Mouse (Mus musculus): Measurements from ENCODE around the gene Lrrc28. TPM values are rescaled to one million over a fixed set of nuclear protein-coding genes. Genes with fewer than 3 reads are reported as not detected.

Lrrc28 gene
- total RNA-seq, 2 experiments from 2014 or later: 36.9 to 38.1 TPM

GRCm38 (mm10) chr7:67479168-67479567 lies 165.9 kb downstream of the Lrrc28 start:
- H3K27ac ChIP-seq: no peak overlapping the region
- H3K4me3 ChIP-seq: no peak overlapping the region
- DNase-seq (ENCODE audit: extremely low spot score in 1 of 2, low spot score in 2 of 2): no peak
- intact Hi-C loops (cut with DNase I): no loop called here
- TF ChIP-seq CTCF (IDR thresholded peaks at IDR 0.05): no peak

- Histone ChIP-seq H3K4me3 (no peak overlapping the region), H3K27ac (no peak overlapping the region)
- intact Hi-C loops (cut with DNase I): no loop called here
- no peak for TF ChIP-seq CTCF (IDR thresholded peaks at IDR 0.05)
- DNase-seq (ENCODE audit: extremely low spot score in 1 of 2, low spot score in 2 of 2): peak in 1 of 2 experiments; percentile 47
Observed at GRCm38 (mm10) chr7:67477996-67478395, 167.1 kb downstream of the Lrrc28 start.

- Histone ChIP-seq H3K27ac (no peak overlapping the region), H3K4me3 (no peak overlapping the region)
- intact Hi-C loops (cut with DNase I): no loop called here
- no peak for DNase-seq (ENCODE audit: extremely low spot score in 1 of 2, low spot score in 2 of 2)
- no peak for TF ChIP-seq CTCF (IDR thresholded peaks at IDR 0.05)
Observed at GRCm38 (mm10) chr7:67471295-67471694, 173.8 kb downstream of the Lrrc28 start.

DNA sequence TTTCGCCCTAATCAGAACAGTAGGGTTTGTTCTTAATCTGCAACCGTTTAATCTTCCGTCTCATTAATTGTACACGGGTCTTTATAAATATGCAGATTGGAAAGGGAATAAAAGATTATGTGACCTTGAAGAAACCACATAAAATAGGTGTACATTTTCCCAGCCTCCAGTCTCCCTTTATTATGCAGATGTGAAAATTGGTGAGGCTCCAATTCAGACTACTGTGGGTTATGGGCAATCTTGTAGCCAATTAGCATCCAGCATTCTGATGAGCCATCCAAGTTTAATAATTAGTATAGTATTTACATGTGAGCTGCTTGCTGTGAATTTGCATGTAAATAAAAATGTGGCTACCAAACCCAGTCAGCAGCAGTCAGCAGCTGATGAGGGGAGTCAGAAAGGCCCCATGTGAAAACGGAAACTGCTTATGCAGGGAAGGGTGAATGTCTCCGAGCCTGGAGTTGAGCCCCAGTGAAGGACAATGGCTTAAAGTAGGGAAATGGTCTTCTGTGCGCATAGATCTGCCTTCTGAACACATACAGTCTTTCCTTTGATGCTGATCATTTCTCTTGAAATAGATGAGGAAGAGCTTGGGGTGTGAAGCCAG lies 176.2 kb downstream of the Lrrc28 start:
- intact Hi-C loops (cut with DNase I): no loop called here

DNA sequence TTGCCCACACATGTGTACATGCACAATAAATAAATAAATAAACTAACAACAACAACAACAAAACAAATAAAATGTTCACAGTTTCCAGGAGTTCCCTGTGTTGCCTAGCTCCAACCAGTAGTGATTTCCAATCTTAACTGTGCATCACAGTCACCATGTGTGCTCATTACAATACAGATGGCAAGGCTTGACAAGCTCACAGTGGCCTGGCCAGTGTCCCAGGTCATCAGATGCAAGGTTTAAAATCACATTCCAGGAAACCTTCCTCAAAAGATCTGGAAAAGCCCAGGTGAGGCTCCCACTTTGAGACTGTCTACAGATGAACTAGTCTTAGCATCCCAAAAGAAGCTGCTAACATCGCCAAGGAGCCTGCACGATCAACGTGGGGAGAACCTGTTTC lies 176.9 kb downstream of the Lrrc28 start:
- TF ChIP-seq CTCF (IDR thresholded peaks at IDR 0.05): no peak
- Histone ChIP-seq H3K27ac (no peak overlapping the region), H3K4me3 (no peak overlapping the region)
- intact Hi-C loops (cut with DNase I): no loop called here
- no peak for DNase-seq (ENCODE audit: extremely low spot score in 1 of 2, low spot score in 2 of 2)

More for the DNA sequence above, 176.2 kb downstream of the Lrrc28 start:
- Histone ChIP-seq H3K4me3 (no peak overlapping the region), H3K27ac (no peak overlapping the region)
- no peak for DNase-seq (ENCODE audit: extremely low spot score in 1 of 2, low spot score in 2 of 2)
- no peak for TF ChIP-seq CTCF (IDR thresholded peaks at IDR 0.05)

GRCm38 (mm10) chr7:67466322-67466721 lies 178.7 kb downstream of the Lrrc28 start:
- no peak for DNase-seq (ENCODE audit: extremely low spot score in 1 of 2, low spot score in 2 of 2)
- no peak overlapping the region for H3K27ac ChIP-seq
- intact Hi-C loops (cut with DNase I): no loop called here
- H3K4me3 ChIP-seq: no peak overlapping the region
- TF ChIP-seq CTCF (IDR thresholded peaks at IDR 0.05): no peak

DNA sequence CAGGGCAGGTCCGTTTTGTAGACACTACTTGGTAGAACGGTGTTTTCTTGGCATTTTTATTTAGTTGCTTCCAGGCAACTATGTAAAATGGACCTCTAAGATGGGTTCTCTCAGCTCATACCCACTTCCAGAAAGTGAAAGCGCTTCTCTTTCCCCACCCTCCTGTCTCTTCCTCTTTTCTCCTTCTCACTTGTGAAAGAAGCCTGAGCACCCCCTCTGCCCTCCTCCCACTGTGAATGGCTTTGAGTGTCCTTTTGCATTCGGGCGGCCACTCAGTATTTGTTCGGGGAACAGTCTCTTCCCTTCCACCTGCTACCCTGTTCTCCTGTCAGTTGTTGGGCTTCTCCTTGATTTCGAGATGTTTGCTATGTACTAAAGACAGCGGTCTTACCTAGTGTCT lies 180.4 kb downstream of the Lrrc28 start:
- intact Hi-C loops (cut with DNase I): loop anchor here (5.0 kb wide), 1 partner anchor 92 kb away; the partner anchor contains the start of gene Mef2a

GRCm38 (mm10) chr7:67463565-67463964 lies 181.5 kb downstream of the Lrrc28 start:
- Histone ChIP-seq H3K4me3 (no peak overlapping the region), H3K27ac (peak overlapping the region; percentile 50; the same call in 1 of the 2 replicates)
- DNase-seq (ENCODE audit: extremely low spot score in 1 of 2, low spot score in 2 of 2): no peak
- TF ChIP-seq CTCF (IDR thresholded peaks at IDR 0.05): no peak
- intact Hi-C loops (cut with DNase I): loop anchor here (5.0 kb wide), 1 partner anchor 91 kb away; the partner anchor contains the start of gene Mef2a

More for the DNA sequence above, 180.4 kb downstream of the Lrrc28 start:
- no peak overlapping the region for H3K4me3 ChIP-seq
- H3K27ac ChIP-seq: no peak overlapping the region; the same call in 1 of the 2 replicates
- TF ChIP-seq CTCF (IDR thresholded peaks at IDR 0.05): no peak
- no peak for DNase-seq (ENCODE audit: extremely low spot score in 1 of 2, low spot score in 2 of 2)

Other genes with a start within 250 kb of the Lrrc28 start
- 1 to 10 TPM; 6.1 to 9.0 TPM for gene Ttc23, start 2.1 kb upstream of the Lrrc28 start, total RNA-seq (2021)
- gene Synm, start 114.5 kb upstream of the Lrrc28 start, total RNA-seq (2021): 10 to 100 TPM; 16.0 to 19.2 TPM